Mouse (Mus musculus) heart, postnatal 14 days (tissue): Measurements from ENCODE around the gene Gm30191. TPM values are rescaled to one million over a fixed set of nuclear protein-coding genes. Genes with fewer than 3 reads are reported as not detected.

ENCODE experiments used
- total RNA-seq, 2 experiments: library from RNA; stranded (reverse); gene quantifications; 2 replicates each; pipeline ENCODE4 v1.2.3; 2021

The Gm30191 gene
- total RNA-seq, 2 experiments from 2014 or later: not detected

Other genes starting within 250 kb of the Gm30191 start
- gene Dhdds, start 246.0 kb upstream of the Gm30191 start, total RNA-seq: 10 to 100 TPM; 25.5 to 27.5 TPM
- gene Lin28a, start 228.1 kb upstream of the Gm30191 start, total RNA-seq: not detected
- gene Zfp683, start 193.1 kb upstream of the Gm30191 start, total RNA-seq: not detected
- under 1 TPM in 1 of 2 experiments, not detected in 1; 0.24 TPM for gene Crybg2, start 186.1 kb upstream of the Gm30191 start, total RNA-seq
- gene Cd52, start 151.9 kb upstream of the Gm30191 start, total RNA-seq: 10 to 100 TPM in 1 of 2 experiments, 1 to 10 TPM in 1; 3.5 to 10.3 TPM
- 1 to 10 TPM; 1.4 to 1.7 TPM for gene Ubxn11, start 144.4 kb upstream of the Gm30191 start, total RNA-seq
- gene Sh3bgrl3, start 118.1 kb upstream of the Gm30191 start, total RNA-seq: 10 to 100 TPM; 47.4 to 51.4 TPM
- 10 to 100 TPM; 31.5 to 33.7 TPM for gene Cep85, start 59.8 kb upstream of the Gm30191 start, total RNA-seq
- not detected for gene Gm7534, start 43.9 kb upstream of the Gm30191 start, total RNA-seq
- not detected for gene Catsper4, start 19.6 kb upstream of the Gm30191 start, total RNA-seq
- gene Cnksr1, start 8.5 kb upstream of the Gm30191 start, total RNA-seq: 1 to 10 TPM; 2.3 to 3.2 TPM
- gene E130218I03Rik, start 3.3 kb upstream of the Gm30191 start, total RNA-seq: not detected
- 1 to 10 TPM; 2.4 to 3.3 TPM for gene Zfp593, start 1.3 kb upstream of the Gm30191 start, total RNA-seq
- 10 to 100 TPM in 1 of 2 experiments, 1 to 10 TPM in 1; 8.6 to 13.8 TPM for gene Grrp1, start 7.2 kb downstream of the Gm30191 start, total RNA-seq
- 1 to 10 TPM; 6.6 to 8.6 TPM for gene Pdik1l, start 41.0 kb downstream of the Gm30191 start, total RNA-seq
- gene Trim63, start 68.2 kb downstream of the Gm30191 start, total RNA-seq: 100 to 1,000 TPM; 193 to 217 TPM
- gene Slc30a2, start 96.2 kb downstream of the Gm30191 start, total RNA-seq: under 1 TPM; 0.68 to 0.96 TPM
- 10 to 100 TPM; 11.4 to 12.0 TPM for gene Extl1, start 136.9 kb downstream of the Gm30191 start, total RNA-seq
- 1 to 10 TPM; 7.5 to 8.6 TPM for gene Pafah2, start 149.4 kb downstream of the Gm30191 start, total RNA-seq
- 10 to 100 TPM; 50.0 to 79.2 TPM for gene Stmn1, start 221.4 kb downstream of the Gm30191 start, total RNA-seq
- gene Paqr7, start 249.8 kb downstream of the Gm30191 start, total RNA-seq: 10 to 100 TPM; 15.5 to 19.6 TPM